Mouse (Mus musculus): Measurements from ENCODE around the gene B4galt3.

B4galt3 gene
- long read RNA-seq, experiment 1, transcript B4galt3-201 (8 exons, 1,998 nt) = major isoform, 12 of 41 reads
- long read RNA-seq, experiment 1, partial matches to known transcripts = 23 of 41 reads
- long read RNA-seq, experiment 1, other reads (novel, unspliced or antisense) = 6 of 41 reads
- long read RNA-seq, experiment 2, transcript B4galt3-201 (8 exons, 1,998 nt) = major isoform, 13 of 42 reads
- long read RNA-seq, experiment 2, partial matches to known transcripts = 23 of 42 reads
- long read RNA-seq, experiment 2, other reads (novel, unspliced or antisense) = 6 of 42 reads

DNA sequence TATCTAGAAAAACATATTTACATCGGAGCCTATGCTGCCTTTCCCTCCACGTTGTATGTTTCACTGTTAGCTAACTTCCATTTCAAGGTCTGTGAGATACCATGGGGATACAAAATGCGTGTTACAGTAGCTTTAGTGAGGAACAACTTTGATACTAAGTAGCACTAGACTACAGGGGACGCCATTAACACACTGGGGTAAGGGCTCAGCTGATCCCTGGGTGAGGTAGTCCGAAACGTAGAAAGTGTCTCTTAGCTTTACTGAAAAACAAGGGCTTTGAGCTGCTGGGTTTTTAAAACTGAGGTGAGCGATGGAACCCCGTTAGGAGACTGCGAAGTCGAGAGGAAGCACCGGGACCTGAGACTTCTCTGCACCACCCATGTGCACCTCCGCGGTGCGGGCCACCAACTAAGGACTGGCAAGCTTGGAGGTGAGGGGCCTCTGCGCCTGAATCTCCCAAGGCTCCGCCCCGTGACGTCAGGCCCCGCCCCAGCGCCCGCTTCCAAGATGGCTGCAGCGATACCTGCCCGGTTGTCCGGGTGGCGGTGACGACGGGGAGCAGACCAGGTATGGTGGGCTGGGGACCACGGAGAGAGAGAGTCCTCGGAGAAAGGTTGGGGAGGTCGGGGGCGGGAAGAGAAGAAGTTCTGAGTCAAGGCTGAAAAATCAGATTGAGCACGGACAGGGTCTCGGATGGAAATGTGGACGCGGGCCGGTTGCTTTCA, at the start of gene B4galt3:
TSS of gene B4galt3 (plus strand) at position 481 of the 725 bp plus-strand sequence.
- intact Hi-C loops (cut with DNase I) = no loop called here

DNA sequence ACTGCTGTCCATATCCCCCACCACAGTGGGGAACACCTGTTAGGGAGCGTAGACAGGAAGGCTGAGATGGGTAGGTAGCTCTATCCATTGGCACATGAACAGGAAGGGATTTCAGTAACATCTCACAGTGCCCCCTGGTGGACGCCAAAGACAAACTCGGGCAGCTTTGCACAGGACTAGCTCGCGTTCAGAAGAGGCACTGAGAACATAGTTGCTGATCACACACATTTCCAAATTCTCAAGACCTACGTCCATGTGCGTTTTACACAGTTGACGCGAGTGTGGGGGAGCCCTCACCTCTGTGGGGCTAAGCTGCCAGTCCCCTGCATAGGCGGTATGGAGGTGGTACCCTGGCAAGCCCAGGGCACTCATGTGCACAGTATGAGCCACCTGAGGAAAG, 49.3 kb upstream of the B4galt3 start:
- intact Hi-C loops (cut with DNase I) = loop anchor here (1.0 to 2.0 kb wide), 2 partner anchors 56 to 103 kb away; no protein-coding TSS in a partner anchor

DNA sequence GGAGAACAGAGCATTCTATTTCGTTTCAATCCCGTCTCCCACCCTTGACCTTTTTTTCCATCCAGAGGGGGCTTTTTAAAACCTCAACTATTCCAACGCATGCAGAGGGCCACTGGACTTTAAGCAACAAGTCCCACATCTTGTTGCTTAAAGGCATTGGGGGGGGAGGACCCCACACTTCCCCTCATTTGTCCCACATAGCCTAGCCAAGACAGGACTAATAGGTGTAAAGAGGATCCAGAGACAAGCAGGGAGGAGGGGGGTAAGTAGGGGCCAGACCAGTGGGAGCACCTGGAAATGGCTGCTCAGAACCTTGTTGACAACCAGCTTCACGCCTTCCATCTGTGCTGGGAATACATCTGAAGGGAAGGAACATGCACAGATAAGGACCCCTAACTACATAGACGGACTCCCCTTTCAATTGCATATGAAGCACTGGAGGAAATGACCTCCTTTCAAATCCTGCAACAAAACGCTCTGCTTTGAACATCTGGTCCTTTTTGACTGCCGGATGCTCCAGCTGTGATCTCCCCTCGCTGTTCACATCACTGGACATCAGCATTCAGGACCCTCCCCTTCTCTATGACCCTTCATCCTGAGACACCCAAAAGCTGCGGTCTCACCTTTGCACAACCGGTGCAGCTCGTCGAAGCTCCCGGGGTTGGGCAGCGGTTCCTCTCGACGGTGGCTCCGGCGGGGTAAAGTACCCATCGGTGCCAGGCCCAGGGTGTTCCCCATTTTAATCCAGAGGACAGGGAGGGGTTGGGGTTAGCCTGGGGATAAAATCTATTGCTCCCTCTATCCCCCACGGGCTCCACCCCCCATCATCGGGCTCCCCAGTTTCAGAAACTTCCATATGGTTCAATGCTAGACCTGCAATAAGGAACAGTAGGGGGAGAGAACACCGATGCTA, 48.6 kb upstream of the B4galt3 start:
- intact Hi-C loops (cut with DNase I) = loop anchor here (1.0 to 2.0 kb wide), 2 partner anchors 36 to 57 kb away; no protein-coding TSS in a partner anchor

DNA sequence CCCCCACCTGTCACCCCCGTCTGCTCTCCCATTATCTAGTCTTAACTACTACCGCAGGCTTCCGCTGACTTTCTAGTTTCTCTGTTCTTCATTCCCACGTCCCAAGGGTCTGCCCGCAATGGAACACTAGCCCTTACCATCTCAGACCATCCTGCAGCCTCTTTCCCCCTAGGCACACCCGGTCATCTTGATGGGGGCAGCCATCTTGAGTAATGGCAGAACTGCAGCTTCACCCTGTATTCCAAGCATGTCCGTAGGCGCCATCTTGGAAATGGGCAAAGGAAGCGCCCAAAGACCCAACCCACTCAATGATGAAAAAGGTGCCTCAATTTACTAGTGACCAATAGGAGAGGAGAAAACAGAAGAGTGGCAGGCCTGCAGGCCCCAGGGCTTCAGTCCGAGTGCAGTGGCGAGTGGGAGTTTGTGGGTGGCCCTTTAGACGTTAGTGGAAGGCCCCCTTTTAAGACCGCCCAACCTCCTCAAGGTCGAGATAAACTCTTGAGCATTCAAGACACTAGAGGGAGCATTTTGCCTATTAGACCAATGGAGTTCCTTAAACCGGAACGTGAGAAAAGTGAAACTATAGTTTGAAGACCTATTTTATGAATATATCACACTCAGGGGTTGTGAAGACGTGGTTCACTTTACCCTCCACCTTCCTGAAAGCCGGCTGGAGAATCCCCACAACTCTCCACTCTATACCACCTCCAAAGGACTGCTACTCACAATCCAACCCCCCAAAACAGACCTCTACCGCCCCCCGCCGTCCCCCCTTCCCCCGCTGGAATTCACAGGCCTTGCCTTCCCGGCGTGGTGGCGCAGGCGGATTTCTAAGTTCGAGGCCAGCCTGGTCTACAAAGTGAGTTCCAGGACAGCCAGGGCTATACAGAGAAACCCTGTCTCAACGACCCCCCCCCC, 47.6 kb upstream of the B4galt3 start, which contains the start of gene Tomm40l:
TSS of gene Tomm40l (minus strand) at position 277 of the 918 bp plus-strand sequence.
- intact Hi-C loops (cut with DNase I) = loop anchor here (1.0 kb wide), 1 partner anchor 35 kb away; no protein-coding TSS in a partner anchor

DNA sequence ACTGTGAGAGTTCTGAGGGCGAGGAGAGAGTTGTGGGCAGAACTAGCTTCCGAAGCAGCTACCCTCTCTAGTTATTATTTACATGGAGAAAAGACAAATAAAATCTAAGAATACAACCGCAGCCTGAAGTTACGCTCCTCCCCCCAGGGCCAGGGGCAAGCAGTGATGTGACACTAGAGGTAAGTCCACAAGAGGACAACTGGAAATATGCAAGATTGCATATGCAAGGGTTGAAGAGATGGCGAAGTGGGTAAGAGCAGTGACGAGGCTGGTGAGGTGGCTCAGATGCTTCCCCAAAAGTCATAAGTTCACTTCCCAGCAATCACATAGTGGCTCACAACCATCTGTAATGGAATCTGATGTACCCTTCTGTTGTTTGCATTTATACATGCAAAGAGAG, 47.0 kb upstream of the B4galt3 start:
- intact Hi-C loops (cut with DNase I) = no loop called here

DNA sequence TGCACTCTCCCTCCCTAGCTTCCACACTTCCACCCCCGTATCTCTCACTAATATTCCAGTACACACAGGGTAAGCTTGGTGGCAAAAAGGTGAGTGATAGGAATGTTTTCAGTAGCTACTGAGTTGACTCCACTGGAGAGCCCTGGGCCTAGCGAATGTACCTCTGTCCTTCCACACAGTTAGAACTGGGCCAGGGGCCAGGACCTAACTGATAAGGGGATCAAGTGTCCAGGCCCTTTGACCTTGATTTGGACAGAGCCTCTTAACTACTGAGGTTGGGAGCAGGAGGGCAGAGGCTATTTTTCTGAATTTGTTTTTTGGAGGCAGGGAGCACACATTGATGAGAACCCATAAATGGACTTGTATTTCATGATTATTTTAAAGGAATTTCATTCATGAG, 46.3 kb upstream of the B4galt3 start:
- intact Hi-C loops (cut with DNase I) = loop anchor here (2.0 kb wide), 1 partner anchor 15 kb away; no protein-coding TSS in a partner anchor

DNA sequence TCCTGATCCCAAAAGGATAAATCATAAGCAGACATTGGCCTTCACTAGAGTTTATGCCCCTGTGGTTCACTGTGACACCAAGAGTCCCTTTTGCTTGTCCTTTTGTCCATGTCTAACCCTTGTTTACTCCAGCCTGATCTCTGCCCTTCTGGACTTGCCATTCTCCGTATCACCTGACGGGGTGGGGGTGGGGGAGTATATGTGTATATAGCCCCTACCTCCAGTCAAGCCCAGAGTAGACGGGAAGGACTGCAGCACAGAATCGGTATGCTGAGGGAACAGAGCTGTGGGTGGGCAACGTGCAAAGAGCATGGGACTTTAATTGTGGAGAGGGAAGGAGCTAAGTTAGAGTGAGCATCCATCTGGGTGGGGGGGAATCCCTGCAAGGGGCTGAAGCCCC, 45.3 kb upstream of the B4galt3 start, which contains the start of gene Apoa2:
TSS of gene Apoa2 (plus strand) at position 198 of the 400 bp plus-strand sequence.
- intact Hi-C loops (cut with DNase I) = loop anchor here (2.0 kb wide), 1 partner anchor 14 kb away; no protein-coding TSS in a partner anchor

DNA sequence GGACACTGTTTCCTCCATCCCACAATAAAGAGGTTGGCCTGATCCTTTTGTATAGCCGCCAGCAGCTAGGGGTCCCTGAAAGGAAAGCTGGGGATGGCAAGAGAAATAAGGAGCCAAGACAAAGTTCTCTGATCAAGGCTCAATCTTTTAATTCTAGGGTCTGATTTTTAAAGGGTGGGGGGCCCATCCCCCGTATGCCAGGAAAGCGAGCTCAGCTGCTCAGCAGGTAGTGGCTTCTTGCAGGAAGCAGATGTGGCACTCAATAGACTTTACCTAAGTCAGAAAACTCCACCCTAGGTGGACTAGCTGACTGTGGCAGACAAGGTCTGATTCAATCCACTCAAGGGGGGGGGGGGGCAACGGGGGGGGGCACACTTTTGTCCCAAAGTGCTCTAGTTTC, 43.3 kb upstream of the B4galt3 start:
- intact Hi-C loops (cut with DNase I) = no loop called here

DNA sequence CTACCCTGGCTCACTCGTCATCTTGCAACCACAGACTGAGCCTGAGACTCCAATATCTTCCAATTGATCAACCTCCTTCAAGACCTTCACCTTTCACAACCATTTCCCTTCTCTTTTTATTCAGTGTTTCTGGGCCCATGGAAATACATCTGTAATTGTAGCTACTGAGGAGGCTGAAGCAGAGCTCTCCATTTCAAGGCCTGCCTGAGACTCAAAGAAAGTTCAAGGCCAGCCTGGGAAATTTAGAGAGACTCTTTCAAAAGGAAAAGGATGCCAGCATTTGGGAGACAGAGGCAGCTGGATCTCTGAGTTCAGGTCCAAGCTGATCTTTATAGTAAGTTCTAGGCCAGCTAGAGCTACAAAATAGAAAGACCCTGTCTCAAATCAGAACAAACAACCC, 42.2 kb upstream of the B4galt3 start:
- intact Hi-C loops (cut with DNase I) = no loop called here

DNA sequence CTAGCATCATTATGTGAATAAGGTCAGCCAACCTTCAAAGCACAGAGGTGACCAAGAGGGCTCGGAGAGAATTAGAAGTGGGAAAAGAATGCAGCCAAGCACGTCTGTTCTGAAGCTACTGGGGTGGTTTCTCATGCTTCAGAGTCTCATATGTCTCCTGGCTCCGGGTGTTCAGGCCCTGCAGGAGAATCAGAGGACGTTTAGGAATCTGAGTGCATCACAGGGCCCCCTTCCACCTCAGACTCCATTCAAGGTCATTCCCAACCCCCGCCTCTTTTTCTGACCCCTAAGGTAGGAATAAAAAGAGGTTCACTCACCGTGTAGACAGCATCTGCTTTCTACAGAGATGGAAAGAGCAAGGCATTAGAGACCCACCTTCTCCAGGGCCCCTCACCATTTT, 40.4 kb upstream of the B4galt3 start:
- intact Hi-C loops (cut with DNase I) = no loop called here

DNA sequence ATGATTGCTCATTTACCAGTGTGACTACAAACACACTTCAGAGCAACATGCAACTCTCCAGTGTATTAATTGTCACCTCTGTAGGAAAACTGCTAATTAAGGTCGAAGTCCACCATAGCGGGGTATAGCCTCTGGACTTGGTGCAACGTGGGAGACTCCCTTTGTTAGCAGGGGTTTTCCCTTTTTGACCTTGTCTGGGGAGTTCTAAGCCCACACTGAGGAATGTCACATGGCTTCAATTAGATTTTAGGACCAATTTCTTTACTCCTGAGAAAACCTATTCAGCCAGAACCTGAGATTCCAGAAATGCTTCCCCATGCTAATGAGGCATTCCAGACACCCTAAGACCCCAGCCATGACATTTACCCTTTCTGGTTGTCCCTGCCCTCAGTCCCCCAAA, 39.9 kb upstream of the B4galt3 start:
- intact Hi-C loops (cut with DNase I) = no loop called here

DNA sequence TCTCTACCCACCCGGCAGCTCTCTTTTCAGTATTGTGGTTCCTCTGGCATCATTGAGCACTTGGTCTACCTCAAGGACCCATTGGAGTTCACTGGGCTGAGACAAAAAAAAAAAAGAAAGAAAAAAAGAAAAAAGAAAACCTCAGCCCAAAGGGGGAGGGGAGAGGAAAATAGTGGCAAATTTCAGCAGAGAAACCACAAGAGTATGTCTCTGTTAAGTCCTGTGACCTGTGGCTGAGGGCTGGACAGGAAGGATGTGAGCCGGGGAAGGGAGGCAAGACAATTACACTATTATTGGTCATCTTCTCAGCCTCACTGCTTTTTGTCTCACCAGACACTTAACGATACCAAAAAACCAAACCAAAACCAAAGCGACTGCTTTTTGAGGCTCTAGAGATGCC, 38.3 kb upstream of the B4galt3 start:
- intact Hi-C loops (cut with DNase I) = no loop called here

DNA sequence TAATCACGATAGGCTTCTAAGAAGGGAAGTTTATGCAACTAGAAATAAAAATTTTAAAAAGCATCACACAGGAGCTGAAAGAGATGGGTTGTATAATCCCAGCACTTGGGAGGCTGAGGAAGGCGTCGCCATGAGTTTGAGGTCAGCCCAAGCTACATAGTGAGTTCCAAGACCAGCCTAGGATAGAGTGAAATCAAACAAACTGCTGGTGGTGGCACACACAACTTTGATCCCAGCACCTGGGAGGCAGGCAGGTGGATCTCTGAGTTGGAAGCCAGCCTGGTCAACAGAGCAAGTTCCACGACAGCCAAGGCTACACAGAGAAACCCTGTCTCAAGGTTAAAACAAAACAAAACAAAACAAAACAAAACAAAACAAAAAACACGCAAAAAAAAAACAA, 37.8 kb upstream of the B4galt3 start:
- intact Hi-C loops (cut with DNase I) = no loop called here

DNA sequence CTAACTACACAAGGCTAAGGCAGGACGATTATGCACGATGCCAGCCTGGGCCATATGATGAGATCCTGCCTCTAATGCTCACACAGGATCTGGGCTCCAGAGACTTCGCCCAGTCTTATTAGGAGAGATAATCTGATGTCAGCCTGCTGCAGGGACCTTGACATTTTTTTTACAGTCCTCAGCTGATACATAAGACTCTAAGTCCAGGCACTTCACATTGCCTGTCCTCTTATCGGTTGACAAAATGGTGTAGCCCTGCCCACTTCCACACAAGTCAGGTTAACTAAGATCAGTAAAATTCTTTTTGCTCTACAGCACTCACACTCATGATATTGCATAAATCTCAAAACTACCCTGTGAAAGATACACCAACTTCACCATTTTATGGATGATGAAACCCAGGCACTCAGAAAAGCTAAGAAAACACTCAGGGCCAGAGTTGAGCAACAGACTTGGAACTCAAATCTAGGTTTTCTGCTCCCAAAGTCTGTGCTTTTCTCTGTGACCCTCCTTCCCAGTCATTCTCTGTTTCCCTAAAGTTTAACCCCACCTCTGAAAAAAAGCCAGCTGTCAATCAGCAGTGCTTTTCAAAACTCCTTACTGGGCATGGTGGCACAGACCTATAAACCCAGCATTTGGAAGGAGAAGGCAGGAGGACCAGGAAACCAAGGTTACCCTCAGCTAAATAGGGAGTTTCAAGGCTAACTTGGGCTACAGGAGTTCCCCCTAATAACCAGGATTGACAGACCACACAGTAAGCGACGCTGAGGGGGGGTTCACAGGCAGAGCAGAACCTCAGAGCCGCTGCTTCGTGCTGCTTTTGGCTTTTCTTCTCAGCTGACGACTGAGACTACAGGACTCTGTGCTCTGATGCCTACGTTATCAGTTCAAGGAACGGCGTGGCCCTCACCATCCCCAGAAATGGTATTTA, 37.1 kb upstream of the B4galt3 start:
- intact Hi-C loops (cut with DNase I) = no loop called here

DNA sequence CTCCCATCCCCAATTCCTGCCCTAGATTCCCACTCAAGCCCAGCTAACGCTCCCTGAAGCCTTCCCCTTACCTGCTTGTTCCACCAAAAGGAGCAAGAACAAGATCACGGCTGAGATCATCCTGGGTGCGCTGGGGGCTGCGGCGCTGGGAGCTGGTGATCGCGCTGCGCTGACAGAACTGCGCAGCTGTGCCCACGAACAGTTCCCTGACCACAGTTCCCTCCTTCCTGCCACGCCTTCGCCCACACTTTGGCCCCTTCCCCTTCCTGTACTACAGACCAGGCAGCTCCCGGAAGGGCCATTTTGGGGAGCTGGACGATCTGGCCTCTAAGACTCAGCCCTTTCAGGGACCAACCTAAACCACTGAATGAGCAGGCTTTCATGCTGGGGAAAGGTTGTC, 36.0 kb upstream of the B4galt3 start, which contains the start of gene Fcer1g:
TSS of gene Fcer1g (minus strand) at position 240 of the 400 bp plus-strand sequence.
- intact Hi-C loops (cut with DNase I) = no loop called here

DNA sequence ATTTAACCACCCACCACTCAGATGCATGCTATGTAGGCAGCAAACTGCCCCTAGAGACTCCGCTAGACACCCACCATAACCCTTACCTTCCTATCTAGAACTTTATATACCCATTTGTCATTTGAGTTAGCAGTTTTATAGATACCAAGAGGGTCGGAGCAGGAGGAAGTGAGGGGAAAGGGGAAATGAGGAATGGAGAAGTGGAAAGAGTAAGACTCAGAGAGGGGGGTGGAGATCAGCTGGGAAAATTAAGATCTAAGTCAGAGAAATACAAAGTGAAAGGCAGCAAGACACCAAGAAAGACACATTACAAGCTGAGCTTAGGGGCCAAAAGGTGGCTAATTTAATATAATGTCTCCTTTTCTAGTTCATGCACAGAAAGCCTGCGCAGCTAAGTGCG, 35.6 kb upstream of the B4galt3 start:
- intact Hi-C loops (cut with DNase I) = no loop called here

DNA sequence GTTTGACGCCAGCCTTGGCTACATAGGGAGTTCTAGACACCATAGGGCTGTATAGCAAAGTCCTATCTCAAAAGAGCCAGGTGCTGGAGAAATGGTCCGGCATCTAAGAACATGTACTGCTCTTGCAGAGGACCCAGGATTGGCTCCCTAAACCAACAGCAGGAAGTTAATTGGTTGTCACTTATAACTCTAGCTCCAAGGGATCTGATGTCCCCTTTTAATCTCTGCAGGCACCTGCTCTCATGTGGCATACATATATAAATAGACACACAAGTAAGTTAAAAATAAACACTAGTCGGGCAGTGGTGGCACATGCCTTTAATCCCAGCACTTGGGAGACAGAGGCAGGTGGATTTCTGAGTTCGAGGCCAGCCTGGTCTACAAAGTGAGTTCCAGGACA, 34.3 kb upstream of the B4galt3 start:
- intact Hi-C loops (cut with DNase I) = no loop called here

DNA sequence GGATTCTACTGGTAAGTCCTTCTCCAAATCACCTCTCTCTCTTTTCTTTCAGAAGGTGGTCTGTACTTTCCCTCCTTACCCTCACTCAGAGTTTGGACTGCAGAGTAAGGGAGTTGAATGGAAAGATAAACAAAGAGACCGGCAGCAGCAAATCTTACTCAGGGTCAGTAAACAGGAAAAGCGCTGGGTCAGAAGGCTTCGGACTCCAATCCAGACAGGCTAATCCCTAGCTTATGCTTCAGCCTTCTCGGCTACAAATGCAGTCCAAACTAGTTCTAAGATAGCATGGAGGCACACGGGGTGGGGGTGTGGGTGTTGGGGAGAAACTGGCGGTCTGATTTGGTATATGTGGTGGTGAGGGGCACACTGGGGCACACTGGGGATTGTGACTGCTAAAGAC, 32.7 kb upstream of the B4galt3 start:
- intact Hi-C loops (cut with DNase I) = no loop called here

DNA sequence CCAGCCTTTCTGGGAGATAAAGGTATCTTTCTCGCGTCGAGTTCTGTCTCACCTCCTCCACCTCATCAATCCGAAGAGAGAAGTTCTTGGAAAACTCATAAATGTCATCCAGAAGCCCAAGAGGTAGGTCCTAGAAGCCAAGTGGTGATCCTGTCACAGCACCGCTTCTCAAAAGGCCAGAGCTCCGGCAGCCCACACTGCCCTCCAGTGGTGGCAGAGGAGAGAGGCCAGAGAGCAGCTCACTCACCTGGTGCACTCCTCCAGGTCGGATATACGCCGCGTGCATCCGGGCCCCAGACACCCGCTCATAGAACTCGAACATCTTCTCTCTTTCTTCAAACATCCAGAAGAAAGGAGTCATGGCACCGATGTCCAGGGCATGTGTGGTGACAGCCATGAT, 31.7 kb upstream of the B4galt3 start:
- intact Hi-C loops (cut with DNase I) = loop anchor here (2.0 kb wide), 1 partner anchor 14 kb away; the partner anchor contains the start of gene Apoa2
